ENCODE assay signal across 24 mouse cellular contexts in genomic region chr16:23312604-23313003, GRCm38 (mm10).
"Had no signal": no experiment of that assay in that cellular context is flagged by ENCODE, and none has a peak within 500 bp of the region (broad histone marks: within the 10 kb centered on the region; RNA-seq: fewer than 3 reads in every experiment).

No protein-coding gene starts in this region.

- DNase-seq: cerebellum, adult 9-11 months; cerebellum, postnatal 10 days; cerebellum, postnatal 14 days; cerebellum, postnatal 25 days; cerebellum, postnatal 36 days; embryo, embryonic 11 days; forebrain, postnatal 0 days; gastrocnemius, adult 2 months; gastrocnemius, postnatal 10 days; gastrocnemius, postnatal 14 days; gastrocnemius, postnatal 25 days; gastrocnemius, postnatal 36 days; heart, adult 18-20 months; heart, adult 2 months had no signal

- H3K4me1 ChIP-seq: forebrain, embryonic 15.5 days had no signal

- H3K27me3 ChIP-seq: embryonic facial prominence, embryonic 12.5 days; embryonic facial prominence, embryonic 13.5 days; embryonic facial prominence, embryonic 15.5 days; forebrain, embryonic 12.5 days; forebrain, embryonic 13.5 days; forebrain, embryonic 15.5 days had no signal

- H3K4me3 ChIP-seq: embryonic facial prominence, embryonic 10.5 days; embryonic facial prominence, embryonic 12.5 days; embryonic facial prominence, embryonic 13.5 days; embryonic facial prominence, embryonic 15.5 days; erythroblast, embryonic 14.5 days; forebrain, embryonic 10.5 days; forebrain, embryonic 12.5 days; forebrain, embryonic 13.5 days; forebrain, embryonic 15.5 days; gastrocnemius, adult 2 months; heart, adult 2 months; heart, embryonic 10.5 days had no signal

- H3K9me3 ChIP-seq: embryonic facial prominence, embryonic 10.5 days; embryonic facial prominence, embryonic 12.5 days; embryonic facial prominence, embryonic 13.5 days; embryonic facial prominence, embryonic 15.5 days; forebrain, embryonic 10.5 days; forebrain, embryonic 12.5 days; forebrain, embryonic 13.5 days; forebrain, embryonic 15.5 days; heart, embryonic 10.5 days had no signal

- H3K36me3 ChIP-seq: embryonic facial prominence, embryonic 15.5 days; forebrain, embryonic 12.5 days; forebrain, embryonic 15.5 days; heart, embryonic 10.5 days had no signal

- H3K9ac ChIP-seq: embryonic facial prominence, embryonic 12.5 days; embryonic facial prominence, embryonic 13.5 days; embryonic facial prominence, embryonic 15.5 days; forebrain, embryonic 12.5 days; forebrain, embryonic 13.5 days; forebrain, embryonic 15.5 days; forebrain, postnatal 0 days had no signal

- H3K27ac ChIP-seq: embryonic facial prominence, embryonic 10.5 days; embryonic facial prominence, embryonic 12.5 days; embryonic facial prominence, embryonic 13.5 days; embryonic facial prominence, embryonic 15.5 days; forebrain, embryonic 10.5 days; forebrain, embryonic 12.5 days; forebrain, embryonic 13.5 days; forebrain, embryonic 15.5 days; gastrocnemius, adult 2 months; heart, adult 2 months; heart, embryonic 10.5 days had no signal

- H3K4me2 ChIP-seq: embryonic facial prominence, embryonic 12.5 days; embryonic facial prominence, embryonic 13.5 days; embryonic facial prominence, embryonic 15.5 days; forebrain, embryonic 12.5 days; forebrain, embryonic 13.5 days; forebrain, embryonic 15.5 days had no signal
